Mouse (Mus musculus) spleen, adult 2 months (tissue): ENCODE measurements at regions not wholly inside any gene's neighbourhood (a gene's known extent, or its start where the extent isn't known, plus 50 kb on each side); places are given as distances from the start of the nearest gene placed in this dataset.

Source experiments
- CTCF ChIP-seq: fragments of 200-500 bp; IDR thresholded peaks from 2 replicates; pipeline ENCODE4 v1.5.1; 2011; ENCODE audit warnings: mild to moderate bottlenecking, inconsistent platforms; ENCODE audit not compliant: insufficient read depth, insufficient read length, insufficient replicate concordance; ENCODE audit errors: extremely low read depth
- POLR2A ChIP-seq: fragments of 200-500 bp; IDR thresholded peaks from 2 replicates; pipeline ENCODE4 v1.6.1; 2011; ENCODE audit warnings: low read depth, low read length, inconsistent platforms

- TF ChIP-seq CTCF (no peak), POLR2A (no peak)
Measured at GRCm38 (mm10) chr11:113091901-113092568, 310.0 kb downstream of the Sox9 start.
